Mouse (Mus musculus) limb, embryonic 14.5 days (tissue): ENCODE data around the gene Unc50. TPM values are rescaled to one million over a fixed set of nuclear protein-coding genes. Genes with fewer than 3 reads are reported as not detected.

ENCODE experiments used
- ATAC-seq: fragments of 200-750 bp; cut with Nextera tagmentation; 2 replicates; pipeline ENCODE4 v1.8.0; 2017; ENCODE audit warnings: low read depth, moderate number of reproducible peaks, moderate TSS enrichment; ENCODE audit not compliant: low FRiP score
- DNase-seq: peaks from one replicate; pipeline ENCODE4 v3.0.0-alpha.2; 2015; ENCODE audit warnings: low spot score
- H3K27ac ChIP-seq: fragments of 300-500 bp; sonication (generic); replicated peaks from 2 replicates; pipeline ENCODE4 v1.5.1; 2014; ENCODE audit warnings: low read depth, mild to moderate bottlenecking, low read length, moderate library complexity, mixed read lengths
- H3K27me3 ChIP-seq: fragments of 300-500 bp; sonication (generic); 2 replicates; pipeline ENCODE4 v1.6.1; 2014; ENCODE audit warnings: low read length, mixed read lengths; ENCODE audit not compliant: control insufficient read depth, insufficient read depth
- H3K36me3 ChIP-seq: fragments of 300-500 bp; sonication (generic); 2 replicates; pipeline ENCODE4 v1.6.1; 2014; ENCODE audit warnings: mild to moderate bottlenecking, low read length, moderate library complexity, mixed read lengths; ENCODE audit not compliant: control insufficient read depth, insufficient read depth
- H3K4me1 ChIP-seq: fragments of 300-500 bp; sonication (generic); 2 replicates; pipeline ENCODE4 v1.6.1; 2014; ENCODE audit warnings: antibody characterized with exemption, low read length, mixed read lengths; ENCODE audit not compliant: control insufficient read depth, insufficient read depth
- H3K4me2 ChIP-seq: fragments of 300-500 bp; sonication (generic); replicated peaks from 2 replicates; pipeline ENCODE4 v1.6.1; 2014; ENCODE audit warnings: low read depth, mild to moderate bottlenecking, low read length, moderate library complexity; ENCODE audit not compliant: severe bottlenecking
- H3K4me3 ChIP-seq: fragments of 300-500 bp; sonication (generic); replicated peaks from 2 replicates; pipeline ENCODE4 v1.5.1; 2014; ENCODE audit warnings: low read length
- H3K9ac ChIP-seq: fragments of 300-500 bp; sonication (generic); 2 replicates; pipeline ENCODE4 v1.6.1; 2014; ENCODE audit warnings: mild to moderate bottlenecking, low read depth, low read length, moderate library complexity; ENCODE audit not compliant: severe bottlenecking
- H3K9me3 ChIP-seq: fragments of 300-500 bp; sonication (generic); 2 replicates; pipeline ENCODE4 v1.6.1; 2016; ENCODE audit warnings: low read length; ENCODE audit not compliant: control insufficient read depth
- POLR2A ChIP-seq: fragments of 200-500 bp; IDR thresholded peaks from 2 replicates; pipeline ENCODE4 v1.8.0; 2012; ENCODE audit warnings: inconsistent platforms, mild to moderate bottlenecking, moderate library complexity, borderline replicate concordance; ENCODE audit not compliant: insufficient read depth, insufficient read length; ENCODE audit errors: extremely low read depth
- WGBS: fragments of 180-500 bp; shearing (Covaris S2); extraction: QIAGEN DNeasy Blood & Tissue Kit; methylation state at CpG from one replicate; pipeline ENCODE4 v1.1.7; 2014; 5-methylcytosine and 5-hydroxymethylcytosine counted together
- polyA plus RNA-seq, 2 experiments: library from polyadenylated mRNA; depleted of rRNA in 1 of 2; stranded (reverse) in 1 of 2; unstranded in 1 of 2; fragments of >200 nt; fragmentation: Nextera tagmentation in 1 of 2; extraction: Ambion mirVana in 1 of 2; gene quantifications; 2 replicates each; pipeline versions ENCODE4 v1.2.1 to v1.2.3; 2012 to 2014

The Unc50 gene
- polyA plus RNA-seq, 2 experiments, result 117 to 145 TPM

DNA sequence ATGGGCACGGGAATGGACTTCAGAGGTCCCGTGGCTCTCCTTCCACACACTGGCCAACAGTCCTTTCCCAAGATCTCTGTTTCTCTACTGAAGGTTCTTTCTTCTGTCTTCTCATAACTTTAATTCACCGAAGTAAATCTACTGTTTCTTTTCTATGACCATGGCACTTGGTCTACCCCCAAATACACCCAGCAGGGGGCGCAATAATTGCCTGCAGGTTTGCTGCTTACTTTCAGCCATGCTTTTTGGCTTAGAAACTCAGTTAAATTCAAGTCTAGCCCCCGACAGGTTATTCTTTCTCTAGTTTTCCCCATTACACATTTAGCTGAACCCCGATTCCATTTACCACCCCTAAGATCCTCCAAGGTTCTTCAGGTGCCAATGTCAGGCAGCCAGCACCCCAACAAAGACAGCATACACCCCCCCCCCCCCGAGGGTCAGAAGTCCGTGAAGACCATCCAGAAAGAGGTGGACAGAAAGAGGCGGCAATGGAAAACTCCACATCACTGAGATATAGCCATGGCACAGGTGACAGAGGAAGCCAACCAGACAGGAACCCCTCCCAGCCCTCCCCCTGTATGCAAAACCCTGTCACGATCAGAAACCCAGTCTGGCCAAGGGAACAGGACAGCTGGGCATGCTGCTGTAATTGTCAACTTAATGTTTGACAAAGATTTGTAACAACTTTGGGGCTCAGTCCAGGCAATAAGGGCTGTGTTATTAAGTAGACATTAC is 18.6 kb downstream of the Unc50 start:
- DNase-seq (peak; percentile 43), ATAC-seq (no peak)
- TF ChIP-seq POLR2A, result no peak
- Histone ChIP-seq H3K36me3 (peaks cover 6% of the 10 kb centered on the region; the same call in 1 of the 2 replicates), H3K4me1 (no peaks in the 10 kb centered on the region), H3K4me2 (no peak overlapping the region), H3K4me3 (no peak overlapping the region), H3K9me3 (no peaks in the 10 kb centered on the region), H3K27ac (no peak overlapping the region), H3K27me3 (no peaks in the 10 kb centered on the region), H3K9ac (no peak overlapping the region)
- 80% methylated on average over 10 of the region's 10 CpGs for WGBS

DNA sequence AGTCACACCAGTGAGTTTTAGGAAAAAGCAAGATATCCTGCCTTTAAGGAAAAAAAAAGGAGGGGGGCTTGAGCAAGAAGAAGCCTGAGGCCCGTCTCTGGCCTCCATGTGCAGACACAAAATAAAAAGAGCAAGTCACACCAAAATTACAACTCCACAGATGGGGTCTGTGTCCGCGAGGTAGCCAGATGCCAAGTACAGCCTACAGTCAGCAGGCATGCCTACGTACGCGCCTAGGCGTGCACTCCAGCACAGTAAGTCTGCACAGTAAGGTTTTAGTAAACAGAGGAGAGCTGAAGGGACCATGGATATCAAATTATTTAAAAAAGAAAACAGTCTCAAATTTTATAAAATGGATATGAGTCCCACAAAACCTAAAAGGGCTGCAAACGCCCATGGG is 21.3 kb downstream of the Unc50 start:
- no peak overlapping the region for H3K9ac ChIP-seq
- WGBS, result 86% methylated on average over 8 of the region's 8 CpGs
- TF ChIP-seq POLR2A, result no peak

DNA sequence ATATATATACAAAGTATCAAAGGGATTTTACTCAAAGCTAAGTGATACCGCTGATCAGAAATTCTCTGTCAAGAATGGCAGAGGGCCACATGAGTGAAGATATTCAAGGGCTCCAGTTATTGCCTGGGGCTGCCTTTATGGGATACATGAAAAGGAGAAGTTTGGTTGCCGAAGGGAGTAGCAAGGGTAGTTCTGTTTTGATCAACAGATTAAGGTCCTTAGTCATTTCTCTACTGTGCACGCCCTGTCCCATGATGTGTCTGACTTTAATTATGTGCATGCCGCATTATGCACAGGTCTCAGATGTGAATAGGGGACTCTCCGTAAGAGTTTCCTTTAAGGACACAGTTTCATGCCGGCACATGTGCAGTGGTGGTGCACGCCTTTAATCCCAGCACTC is 27.6 kb downstream of the Unc50 start:
- Histone ChIP-seq H3K36me3 (no peaks in the 10 kb centered on the region), H3K4me3 (no peak overlapping the region), H3K9me3 (no peaks in the 10 kb centered on the region), H3K4me1 (no peaks in the 10 kb centered on the region), H3K27ac (no peak overlapping the region), H3K9ac (no peak overlapping the region), H3K27me3 (no peaks in the 10 kb centered on the region), H3K4me2 (no peak overlapping the region)
- no peak for DNase-seq
- WGBS, result 80% methylated on average over 7 of the region's 7 CpGs
- TF ChIP-seq POLR2A, result no peak
- ATAC-seq, result no peak

More for the DNA sequence above, 21.3 kb downstream of the Unc50 start:
- no peaks in the 10 kb centered on the region for H3K4me1 ChIP-seq
- ATAC-seq (no peak), DNase-seq (no peak)
- no peaks in the 10 kb centered on the region for H3K27me3 ChIP-seq
- H3K4me2 ChIP-seq, result no peak overlapping the region
- H3K9me3 ChIP-seq, result no peaks in the 10 kb centered on the region
- no peak overlapping the region for H3K4me3 ChIP-seq
- no peak overlapping the region for H3K27ac ChIP-seq
- H3K36me3 ChIP-seq, result no peaks in the 10 kb centered on the region

DNA sequence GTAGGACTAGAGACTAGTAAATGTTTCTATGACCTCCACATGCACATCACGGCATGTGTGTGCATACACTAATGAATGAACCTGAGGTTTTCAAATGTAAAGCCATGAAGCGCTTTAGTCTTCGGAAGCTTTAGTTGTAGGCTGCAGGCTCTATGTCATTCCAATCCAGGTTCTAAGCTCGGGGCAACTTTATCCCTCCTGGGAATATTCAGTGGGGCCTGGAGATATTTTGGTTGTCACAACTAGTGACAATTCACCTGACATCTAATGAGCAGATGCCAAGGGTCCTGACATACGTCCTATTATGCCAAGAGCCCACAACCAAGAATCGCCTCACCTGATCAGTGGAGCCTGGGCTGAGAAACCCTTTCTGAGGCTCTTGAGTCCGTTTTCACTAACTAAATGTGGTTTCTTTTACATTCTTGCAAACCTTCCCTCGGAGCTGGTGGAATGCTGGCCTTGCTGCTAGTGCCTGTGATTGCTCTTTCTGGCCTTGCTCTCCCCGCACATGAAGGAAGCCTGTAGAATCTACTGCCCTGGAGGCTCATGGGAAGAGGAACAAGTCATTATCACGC is 35.0 kb downstream of the Unc50 start:
- Histone ChIP-seq H3K36me3 (no peaks in the 10 kb centered on the region), H3K27me3 (no peaks in the 10 kb centered on the region), H3K27ac (no peak overlapping the region), H3K4me2 (no peak overlapping the region), H3K9me3 (no peaks in the 10 kb centered on the region), H3K4me1 (no peaks in the 10 kb centered on the region), H3K4me3 (no peak overlapping the region), H3K9ac (no peak overlapping the region)
- WGBS, result 82% methylated on average over 10 of the region's 10 CpGs
- no peak for ATAC-seq
- DNase-seq, result no peak
- no peak for TF ChIP-seq POLR2A

DNA sequence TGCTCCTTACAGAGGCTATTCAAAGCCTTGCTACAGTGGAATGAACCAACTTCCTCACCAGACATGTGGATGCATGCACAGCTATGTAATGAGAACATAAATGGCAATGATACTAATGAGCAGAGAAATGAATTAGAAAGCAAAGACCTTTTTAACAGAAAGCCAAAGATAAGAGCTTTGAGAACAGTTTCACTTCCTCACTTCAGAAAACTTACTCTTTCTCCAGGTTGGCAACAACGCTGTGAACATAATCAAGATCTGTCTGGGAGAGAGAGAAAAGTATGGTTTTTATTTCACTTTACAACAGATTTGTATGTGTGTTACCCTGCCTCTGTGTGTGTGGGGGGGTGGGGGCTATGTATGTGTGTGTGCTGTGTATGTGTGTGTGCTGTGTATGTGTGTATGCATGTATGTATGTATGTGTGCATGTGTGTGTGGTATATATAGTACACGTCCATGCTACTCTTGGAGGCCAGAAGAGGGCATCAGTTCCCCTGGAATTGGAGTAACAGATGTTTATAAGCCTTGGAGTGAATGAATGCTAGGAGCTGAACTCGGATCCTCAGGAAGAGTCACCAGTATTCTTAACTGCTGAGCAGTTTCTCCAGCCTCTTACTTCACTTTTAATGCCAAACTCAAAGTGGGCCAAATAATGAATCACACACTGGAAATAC is 36.5 kb downstream of the Unc50 start:
- H3K9ac ChIP-seq, result no peak overlapping the region
- no peak for TF ChIP-seq POLR2A
- DNase-seq, result no peak
- no peak overlapping the region for H3K27ac ChIP-seq
- H3K4me3 ChIP-seq, result no peak overlapping the region
- H3K9me3 ChIP-seq, result no peaks in the 10 kb centered on the region
- no peak overlapping the region for H3K4me2 ChIP-seq
- no peaks in the 10 kb centered on the region for H3K4me1 ChIP-seq
- 75% methylated on average over 3 of the region's 3 CpGs for WGBS
- no peak for ATAC-seq
- H3K27me3 ChIP-seq, result no peaks in the 10 kb centered on the region
- no peaks in the 10 kb centered on the region for H3K36me3 ChIP-seq
